Mouse (Mus musculus) neural tube, postnatal 0 days (tissue): ENCODE measurements around the gene Ogn. TPM values are rescaled to one million over a fixed set of nuclear protein-coding genes. Genes with fewer than 3 reads are reported as not detected.

ENCODE experiments used
- polyA plus RNA-seq: library from polyadenylated mRNA; unstranded; fragments of >200 nt; fragmentation: Nextera tagmentation; extraction: Ambion mirVana; gene quantifications from 2 replicates; pipeline ENCODE4 v1.2.1, GENCODE M21; 2015

Gene Ogn
- 9.7 and 18.9 TPM in 2 replicates for polyA plus RNA-seq

GRCm38 (mm10) chr13:49607714-49608113, at the start of gene Ogn:
Gene Ogn, plus strand, starts transcription at chr13:49608046.

GRCm38 (mm10) chr13:49581541-49582530, 26.0 kb upstream of the Ogn start, which contains the start of gene Omd:
Gene Omd, plus strand, starts transcription at chr13:49582462.

GRCm38 (mm10) chr13:49652481-49653179, 44.8 kb downstream of the Ogn start, which contains the start of the genes Cenpp and Nol8:
Gene Cenpp, minus strand, starts transcription at chr13:49652785.
Gene Nol8, plus strand, starts transcription at chr13:49653078.

Other genes starting within 250 kb of the Ogn start
- gene Ippk, start 186.8 kb upstream of the Ogn start, polyA plus RNA-seq: 11.2 and 11.6 TPM in 2 replicates
- gene Tes3-ps, start 114.7 kb upstream of the Ogn start, polyA plus RNA-seq: 0.50 and 0.65 TPM in 2 replicates
- gene Ecm2, start 103.2 kb upstream of the Ogn start, polyA plus RNA-seq: 2.5 and 3.4 TPM in 2 replicates
- gene Aspn, start 63.6 kb upstream of the Ogn start, polyA plus RNA-seq: 4.9 and 7.9 TPM in 2 replicates
- gene Omd, start 25.6 kb upstream of the Ogn start, polyA plus RNA-seq: 0.82 and 1.9 TPM in 2 replicates
- 6.6 and 6.8 TPM in 2 replicates for gene Cenpp, start 44.7 kb downstream of the Ogn start, polyA plus RNA-seq
- 14.8 and 16.7 TPM in 2 replicates for gene Nol8, start 45.0 kb downstream of the Ogn start, polyA plus RNA-seq
- 29.9 and 33.7 TPM in 2 replicates for gene Iars, start 74.1 kb downstream of the Ogn start, polyA plus RNA-seq
- not detected in 2 replicates for gene Gm30302, start 191.0 kb downstream of the Ogn start, polyA plus RNA-seq